Mouse (Mus musculus): ENCODE data around the gene Pak1. TPM values are rescaled to one million over a fixed set of nuclear protein-coding genes. Genes with fewer than 3 reads are reported as not detected.

Pak1 gene
- total and polyA plus RNA-seq, 3 experiments, result 2.8 to 6.7 TPM; not detected in 1

GRCm38 (mm10) chr7:97745299-97745698 lies 43.0 kb upstream of the Pak1 start:
- Histone ChIP-seq H3K4me3 (ENCODE audit: control insufficient read depth in 1 of 2, insufficient read depth in 1 of 2, low read depth in 2 of 2, low read length in 2 of 2) (no peak overlapping the region), H3K79me2 (ENCODE audit: control insufficient read depth, insufficient read depth, low read length, poor library complexity) (no peaks in the 10 kb centered on the region), H3K4me1 (ENCODE audit: control insufficient read depth in 1 of 2, insufficient read depth in 2 of 2, low read length in 2 of 2) (peaks cover 7 to 18% of the 10 kb centered on the region in 2 experiments), H3K27me3 (ENCODE audit: control insufficient read depth in 1 of 2, insufficient read depth in 2 of 2, low read length in 2 of 2) (no peaks in the 10 kb centered on the region), H3K36me3 (ENCODE audit: control insufficient read depth in 1 of 2, insufficient read depth in 2 of 2, low read length in 2 of 2) (peaks cover 0 to 14% of the 10 kb centered on the region in 2 experiments; a peak in 2 of 4 replicates), H3K9me3 (replicated peaks; ENCODE audit: insufficient read depth, low read length) (no peaks in the 10 kb centered on the region), H3K9ac (ENCODE audit: control insufficient read depth, low read depth, low read length, poor library complexity, severe bottlenecking) (no peak overlapping the region), H3K27ac (ENCODE audit: control insufficient read depth, low read depth, low read length) (no peak overlapping the region)
- DNase-seq (ENCODE audit: low read depth, low spot score), result peak; percentile 78
- no peak for TF ChIP-seq GABPA (IDR thresholded peaks at IDR 0.05; ENCODE audit: low read depth, low read length)
- TF ChIP-seq CTCF (IDR thresholded peaks at IDR 0.05 in 2 of 3, conservative IDR thresholded peaks at IDR 0.05 in 1 of 3; ENCODE audit: control insufficient read depth in 1 of 3, insufficient read depth in 1 of 3, low read depth in 2 of 3, low read length in 3 of 3, poor library complexity in 1 of 3, severe bottlenecking in 1 of 3), result peak; percentile 65 to 76 (median 70)
- no peak for TF ChIP-seq BHLHE40 (IDR thresholded peaks at IDR 0.05; ENCODE audit: borderline replicate concordance, low read depth, low read length)
- no peak for TF ChIP-seq MYC (IDR thresholded peaks at IDR 0.05; ENCODE audit: low read depth, low read length)
- TF ChIP-seq HCFC1 (IDR thresholded peaks at IDR 0.05; ENCODE audit: low read depth, low read length), result no peak
- no peak for TF ChIP-seq NELFE (IDR thresholded peaks at IDR 0.05; ENCODE audit: low read depth, low read length)
- TF ChIP-seq ZNF384 (IDR thresholded peaks at IDR 0.05; ENCODE audit: low read depth, low read length), result peak; percentile 49; the same call in 1 of the 2 replicates
- TF ChIP-seq JUND (IDR thresholded peaks at IDR 0.05; ENCODE audit: low read depth, low read length), result no peak
- no peak for TF ChIP-seq MYB (IDR thresholded peaks at IDR 0.05; ENCODE audit: low read depth, low read length)
- no peak for TF ChIP-seq TAL1 (IDR thresholded peaks at IDR 0.05; ENCODE audit: low read length)
- TF ChIP-seq GATA1 (IDR thresholded peaks at IDR 0.05; ENCODE audit: low read depth, low read length), result no peak
- TF ChIP-seq POLR2AphosphoS5 (IDR thresholded peaks at IDR 0.05; ENCODE audit: borderline replicate concordance, low read depth, low read length), result no peak
- TF ChIP-seq ELF1 (IDR thresholded peaks at IDR 0.05; ENCODE audit: low read depth, low read length), result no peak
- TF ChIP-seq MAX (IDR thresholded peaks at IDR 0.05; ENCODE audit: low read length), result no peak
- no peak for TF ChIP-seq RCOR1 (IDR thresholded peaks at IDR 0.05; ENCODE audit: low read depth, low read length)
- TF ChIP-seq USF1 (IDR thresholded peaks at IDR 0.05; ENCODE audit: low read depth, low read length), result no peak
- no peak for TF ChIP-seq UBTF (IDR thresholded peaks at IDR 0.05; ENCODE audit: borderline replicate concordance, insufficient read depth, low read depth, low read length)
- no peak for TF ChIP-seq KAT2A (conservative IDR thresholded peaks at IDR 0.05; ENCODE audit: low read depth, low read length)
- TF ChIP-seq MXI1 (IDR thresholded peaks at IDR 0.05; ENCODE audit: low read depth, low read length), result no peak
- no peak for TF ChIP-seq CHD2 (IDR thresholded peaks at IDR 0.05; ENCODE audit: low read length)
- TF ChIP-seq ZMIZ1 (IDR thresholded peaks at IDR 0.05; ENCODE audit: low read depth, low read length), result no peak
- no peak for TF ChIP-seq MAZ (IDR thresholded peaks at IDR 0.05; ENCODE audit: low read depth, low read length)
- no peak for TF ChIP-seq POLR2A (IDR thresholded peaks at IDR 0.05; ENCODE audit: control insufficient read depth in 1 of 2, insufficient read depth in 1 of 2, low read depth in 1 of 2, low read length in 2 of 2, poor library complexity in 1 of 2)
- no peak for TF ChIP-seq SIN3A (IDR thresholded peaks at IDR 0.05; ENCODE audit: low read length)
- no peak for TF ChIP-seq TCF12 (IDR thresholded peaks at IDR 0.05; ENCODE audit: low read depth, low read length)
- TF ChIP-seq EP300 (IDR thresholded peaks at IDR 0.05; ENCODE audit: low read depth in 1 of 2, low read length in 2 of 2), result no peak
- TF ChIP-seq NRF1 (IDR thresholded peaks at IDR 0.05; ENCODE audit: insufficient read depth, low read depth, low read length, poor library complexity, severe bottlenecking), result no peak
- no peak for TF ChIP-seq USF2 (IDR thresholded peaks at IDR 0.05; ENCODE audit: borderline replicate concordance in 1 of 2, insufficient read depth in 1 of 2, low read depth in 1 of 2, low read length in 2 of 2)
- TF ChIP-seq POLR2AphosphoS2 (IDR thresholded peaks at IDR 0.05; ENCODE audit: low read length), result no peak
- TF ChIP-seq MAFK (IDR thresholded peaks at IDR 0.05; ENCODE audit: borderline replicate concordance, low read depth, low read length), result no peak
- no peak for TF ChIP-seq CHD1 (IDR thresholded peaks at IDR 0.05; ENCODE audit: low read depth, low read length)
- TF ChIP-seq ZC3H11A (IDR thresholded peaks at IDR 0.05; ENCODE audit: low read depth, low read length), result peak; percentile 51
- TF ChIP-seq TBP (IDR thresholded peaks at IDR 0.05; ENCODE audit: low read depth, low read length), result no peak
- no peak for TF ChIP-seq ZKSCAN1 (IDR thresholded peaks at IDR 0.05; ENCODE audit: low read depth, low read length)
- peak; percentile 80 for TF ChIP-seq RAD21 (IDR thresholded peaks at IDR 0.05; ENCODE audit: low read depth, low read length)
- TF ChIP-seq MEF2A (IDR thresholded peaks at IDR 0.05; ENCODE audit: extremely low read depth, insufficient replicate concordance, low read depth, low read length, poor library complexity, severe bottlenecking), result no peak
- TF ChIP-seq ETS1 (IDR thresholded peaks at IDR 0.05; ENCODE audit: low read depth, low read length), result no peak
- TF ChIP-seq SMC3 (IDR thresholded peaks at IDR 0.05; ENCODE audit: low read depth, low read length), result peak; percentile 65
- TF ChIP-seq E2F4 (IDR thresholded peaks at IDR 0.05; ENCODE audit: borderline replicate concordance, low read depth, low read length), result no peak
